Mouse (Mus musculus): ENCODE results near the gene Nat8f2. TPM values are rescaled to one million over a fixed set of nuclear protein-coding genes. Genes with fewer than 3 reads are reported as not detected.
A peak's percentile ranks its signal among the peaks of the same experiment; 100 is the strongest.
"Not testable (repeated sequence)": the region's sequence is repeated elsewhere in the genome, so short reads cannot be mapped to it uniquely, and the experiment has no call there.

Gene Nat8f2
- polyA plus RNA-seq, 1 experiment: 0.23 TPM

DNA sequence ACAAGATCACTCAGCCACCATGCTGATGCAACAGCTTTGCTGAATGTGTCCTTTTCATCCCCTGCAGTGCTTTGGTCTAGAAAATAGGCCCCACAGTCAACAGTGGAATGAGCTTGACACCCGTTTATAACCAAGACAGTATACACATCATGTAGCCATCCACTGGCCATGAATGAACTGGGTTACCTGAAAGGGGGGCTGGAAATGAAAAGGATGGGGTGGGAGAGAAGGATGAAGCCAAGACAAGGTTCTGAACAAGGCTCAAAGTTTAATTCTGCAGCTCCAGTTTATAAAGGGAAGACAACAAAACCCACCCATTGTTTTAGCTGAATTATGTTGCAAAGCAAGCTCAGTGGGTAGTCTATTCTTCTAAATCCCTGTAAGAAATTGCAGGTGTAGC, 15.4 kb upstream of the Nat8f2 start:
- TF ChIP-seq POLR2A (IDR thresholded peaks at IDR 0.05; ENCODE audit: control insufficient read depth, low read depth, low read length): no peak
- TF ChIP-seq CTCF (IDR thresholded peaks at IDR 0.05; ENCODE audit: control insufficient read depth, insufficient read depth, insufficient replicate concordance, low read depth, low read length): no peak
- H3K4me3 ChIP-seq (ENCODE audit: control insufficient read depth, low read depth, low read length): no peak overlapping the region
- no peak overlapping the region for H3K27ac ChIP-seq (ENCODE audit: control insufficient read depth, insufficient read depth, low read depth, low read length)
- no peaks in the 10 kb centered on the region for H3K27me3 ChIP-seq (ENCODE audit: control insufficient read depth, insufficient read depth, low read length)
- no peaks in the 10 kb centered on the region for H3K36me3 ChIP-seq (ENCODE audit: control insufficient read depth, insufficient read depth, low read length)
- no peaks in the 10 kb centered on the region for H3K4me1 ChIP-seq (ENCODE audit: control insufficient read depth, insufficient read depth, low read length)

DNA sequence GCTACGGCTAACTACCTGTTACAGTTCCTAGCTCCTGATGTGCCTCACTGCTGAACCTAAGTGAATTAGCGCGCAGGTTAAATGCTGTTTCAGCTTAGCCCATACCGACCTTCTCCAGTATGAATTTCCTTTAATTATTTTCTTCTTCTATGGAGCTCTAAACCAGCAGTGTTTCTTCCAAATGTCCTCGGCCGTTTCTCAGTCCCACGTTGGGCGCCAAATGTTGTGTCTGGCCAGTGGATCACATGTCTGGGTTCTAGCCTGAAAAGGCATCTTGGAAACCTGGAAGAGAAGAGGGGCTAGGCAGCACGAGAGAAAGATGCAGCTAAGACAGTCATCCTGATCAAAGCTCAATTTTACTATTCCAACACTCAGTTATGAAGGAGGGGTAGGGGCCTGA, 14.3 kb upstream of the Nat8f2 start:
- not testable (repeated sequence) for H3K4me1 ChIP-seq (ENCODE audit: control insufficient read depth, insufficient read depth, low read length); H3K27me3 ChIP-seq (ENCODE audit: control insufficient read depth, insufficient read depth, low read length); H3K27ac ChIP-seq (ENCODE audit: control insufficient read depth, insufficient read depth, low read depth, low read length); H3K4me3 ChIP-seq (ENCODE audit: control insufficient read depth, low read depth, low read length); H3K36me3 ChIP-seq (ENCODE audit: control insufficient read depth, insufficient read depth, low read length)

DNA sequence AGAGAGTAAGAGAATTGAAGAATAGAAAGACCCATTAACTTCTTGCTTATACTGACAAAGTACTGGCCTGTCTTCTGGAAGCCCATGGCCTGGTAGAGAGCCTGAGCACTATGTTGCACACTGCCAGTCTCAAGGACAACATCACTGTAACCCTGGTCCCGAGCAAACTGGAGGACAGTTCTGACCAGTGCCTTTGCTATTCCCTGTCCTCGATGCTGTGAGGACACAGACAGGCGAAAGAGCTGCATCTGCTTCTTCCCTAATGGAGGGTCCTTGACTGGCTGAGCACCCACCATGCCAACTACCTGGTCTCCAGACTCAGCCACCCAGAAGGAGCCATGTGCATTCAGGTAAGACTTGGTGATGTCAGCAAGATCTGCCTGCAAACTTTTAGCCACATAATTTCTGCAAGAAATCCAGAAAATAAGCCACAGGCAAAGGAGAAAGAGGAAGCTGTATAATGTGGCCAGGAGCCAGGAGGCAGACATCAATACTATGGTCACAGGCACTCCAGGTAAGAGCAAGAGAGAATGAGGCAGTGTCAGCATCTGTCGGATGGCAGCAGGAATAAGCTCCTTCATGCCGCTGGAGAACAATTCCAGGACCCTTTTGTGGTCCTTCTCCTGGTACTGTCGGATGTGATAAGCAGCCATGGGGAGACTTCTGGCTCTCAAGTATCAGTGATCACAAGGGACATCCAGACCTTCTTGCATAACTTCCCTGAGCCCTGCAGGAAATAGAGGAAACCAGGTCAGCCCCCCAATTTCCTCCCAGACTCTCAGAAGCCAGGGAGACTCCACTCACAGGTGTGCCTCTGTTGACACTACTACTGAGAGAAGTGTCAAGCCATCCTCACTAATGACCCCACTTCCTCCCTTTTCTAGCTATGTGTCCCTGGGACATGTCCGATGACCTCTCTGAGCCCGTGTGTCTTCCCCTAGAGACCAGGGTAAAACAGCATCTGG, 950 bp downstream of the Nat8f2 start:
- no peaks in the 10 kb centered on the region for H3K36me3 ChIP-seq (ENCODE audit: control insufficient read depth, insufficient read depth, low read length)
- H3K4me3 ChIP-seq (ENCODE audit: control insufficient read depth, low read depth, low read length): no peak overlapping the region
- no peaks in the 10 kb centered on the region for H3K27me3 ChIP-seq (ENCODE audit: control insufficient read depth, insufficient read depth, low read length)
- H3K27ac ChIP-seq (ENCODE audit: control insufficient read depth, insufficient read depth, low read depth, low read length): no peak overlapping the region
- H3K4me1 ChIP-seq (ENCODE audit: control insufficient read depth, insufficient read depth, low read length): no peaks in the 10 kb centered on the region
- TF ChIP-seq POLR2A (IDR thresholded peaks at IDR 0.05; ENCODE audit: control insufficient read depth, low read depth, low read length) (no peak), CTCF (IDR thresholded peaks at IDR 0.05; ENCODE audit: control insufficient read depth, insufficient read depth, insufficient replicate concordance, low read depth, low read length) (no peak)

DNA sequence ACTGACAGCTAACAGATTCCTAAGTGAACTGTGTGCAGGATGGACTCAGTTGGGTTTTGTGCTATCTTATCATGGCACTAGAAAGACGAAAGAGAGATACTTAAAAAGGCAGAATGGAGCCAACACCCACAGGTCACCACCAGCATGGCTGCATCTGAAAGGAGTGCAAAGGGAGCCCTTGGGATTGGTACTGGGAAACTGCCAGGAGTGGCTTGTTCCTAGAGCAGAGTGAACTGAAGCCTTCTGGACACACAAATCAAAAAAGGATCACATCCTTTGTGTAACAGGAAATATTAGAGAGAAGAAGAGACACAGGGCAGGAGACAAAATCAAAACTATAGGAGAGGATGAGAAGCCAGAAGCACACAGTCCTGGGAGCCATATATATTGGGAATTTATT, 2.0 kb downstream of the Nat8f2 start:
- H3K27me3 ChIP-seq (ENCODE audit: control insufficient read depth, insufficient read depth, low read length); H3K27ac ChIP-seq (ENCODE audit: control insufficient read depth, insufficient read depth, low read depth, low read length): not testable (repeated sequence)

DNA sequence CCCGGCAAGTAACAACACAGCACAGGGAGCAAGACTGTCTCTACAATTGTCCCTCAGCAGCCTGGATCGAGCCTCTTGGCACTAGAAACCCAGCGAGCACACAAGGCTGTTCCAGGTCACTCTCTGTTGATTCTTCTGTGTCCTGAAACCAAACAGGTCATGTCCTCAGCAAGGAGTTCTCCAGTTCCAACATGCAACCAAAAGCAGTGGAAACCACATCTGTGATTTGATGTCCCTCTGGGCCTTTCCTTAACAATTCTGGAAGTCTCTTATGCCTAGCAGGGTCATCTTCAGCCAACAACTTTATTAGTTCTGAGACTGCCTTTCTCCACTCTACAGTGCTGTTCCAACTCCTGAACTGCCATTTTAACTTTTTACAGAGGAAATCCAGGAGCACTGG, 2.8 kb downstream of the Nat8f2 start:
- H3K27ac ChIP-seq (ENCODE audit: control insufficient read depth, insufficient read depth, low read depth, low read length); H3K4me3 ChIP-seq (ENCODE audit: control insufficient read depth, low read depth, low read length); H3K27me3 ChIP-seq (ENCODE audit: control insufficient read depth, insufficient read depth, low read length): not testable (repeated sequence)

More for the DNA sequence above, 2.0 kb downstream of the Nat8f2 start:
- H3K4me1 ChIP-seq (ENCODE audit: control insufficient read depth, insufficient read depth, low read length); H3K4me3 ChIP-seq (ENCODE audit: control insufficient read depth, low read depth, low read length); H3K36me3 ChIP-seq (ENCODE audit: control insufficient read depth, insufficient read depth, low read length): not testable (repeated sequence)

GRCm38 (mm10) chr6:85864900-85865639, 3.9 kb downstream of the Nat8f2 start:
- not testable (repeated sequence) for H3K36me3 ChIP-seq (ENCODE audit: control insufficient read depth, insufficient read depth, low read length); H3K4me1 ChIP-seq (ENCODE audit: control insufficient read depth, insufficient read depth, low read length); H3K27ac ChIP-seq (ENCODE audit: control insufficient read depth, insufficient read depth, low read depth, low read length); H3K27me3 ChIP-seq (ENCODE audit: control insufficient read depth, insufficient read depth, low read length); H3K4me3 ChIP-seq (ENCODE audit: control insufficient read depth, low read depth, low read length)

More for the DNA sequence above, 2.8 kb downstream of the Nat8f2 start:
- not testable (repeated sequence) for H3K36me3 ChIP-seq (ENCODE audit: control insufficient read depth, insufficient read depth, low read length); H3K4me1 ChIP-seq (ENCODE audit: control insufficient read depth, insufficient read depth, low read length)

DNA sequence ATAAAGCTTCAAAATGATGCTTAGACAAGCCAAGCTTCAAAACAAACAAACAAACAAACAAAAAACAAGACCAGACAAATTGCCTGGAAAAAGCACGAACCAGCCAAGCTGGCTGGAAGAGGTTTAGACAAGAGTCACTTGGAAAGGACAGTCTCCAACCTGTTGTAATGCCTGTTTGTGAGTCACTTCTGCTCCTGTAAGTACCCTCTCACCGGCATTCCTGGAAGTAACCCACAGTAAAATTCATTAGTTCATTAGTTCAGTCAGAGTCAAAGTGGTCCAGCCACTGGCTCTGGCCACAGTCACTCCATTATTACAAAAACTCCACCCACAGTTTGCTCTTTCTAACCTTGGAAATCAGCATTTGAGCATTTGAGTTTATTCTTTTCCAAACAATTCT, 5.1 kb downstream of the Nat8f2 start:
- no peaks in the 10 kb centered on the region for H3K4me1 ChIP-seq (ENCODE audit: control insufficient read depth, insufficient read depth, low read length)
- no peak overlapping the region for H3K4me3 ChIP-seq (ENCODE audit: control insufficient read depth, low read depth, low read length)
- H3K27ac ChIP-seq (ENCODE audit: control insufficient read depth, insufficient read depth, low read depth, low read length): peak overlapping the region; percentile 43
- TF ChIP-seq CTCF (IDR thresholded peaks at IDR 0.05; ENCODE audit: control insufficient read depth, insufficient read depth, insufficient replicate concordance, low read depth, low read length) (no peak), POLR2A (IDR thresholded peaks at IDR 0.05; ENCODE audit: control insufficient read depth, low read depth, low read length) (no peak)
- H3K36me3 ChIP-seq (ENCODE audit: control insufficient read depth, insufficient read depth, low read length): no peaks in the 10 kb centered on the region
- H3K27me3 ChIP-seq (ENCODE audit: control insufficient read depth, insufficient read depth, low read length): no peaks in the 10 kb centered on the region

GRCm38 (mm10) chr6:85863136-85863535, 5.8 kb downstream of the Nat8f2 start:
- H3K27me3 ChIP-seq (ENCODE audit: control insufficient read depth, insufficient read depth, low read length): no peaks in the 10 kb centered on the region
- peak overlapping the region; percentile 17; the same call in 1 of the 2 replicates for H3K27ac ChIP-seq (ENCODE audit: control insufficient read depth, insufficient read depth, low read depth, low read length)
- H3K4me1 ChIP-seq (ENCODE audit: control insufficient read depth, insufficient read depth, low read length): no peaks in the 10 kb centered on the region
- TF ChIP-seq CTCF (IDR thresholded peaks at IDR 0.05; ENCODE audit: control insufficient read depth, insufficient read depth, insufficient replicate concordance, low read depth, low read length) (no peak), POLR2A (IDR thresholded peaks at IDR 0.05; ENCODE audit: control insufficient read depth, low read depth, low read length) (no peak)
- H3K4me3 ChIP-seq (ENCODE audit: control insufficient read depth, low read depth, low read length): no peak overlapping the region
- no peaks in the 10 kb centered on the region for H3K36me3 ChIP-seq (ENCODE audit: control insufficient read depth, insufficient read depth, low read length)
